Mouse (Mus musculus): ENCODE measurements around the gene St3gal3. TPM values are rescaled to one million over a fixed set of nuclear protein-coding genes. Genes with fewer than 3 reads are reported as not detected.

The St3gal3 gene
- polyA plus RNA-seq, 1 experiment from 2014 or later: 7.3 TPM

DNA sequence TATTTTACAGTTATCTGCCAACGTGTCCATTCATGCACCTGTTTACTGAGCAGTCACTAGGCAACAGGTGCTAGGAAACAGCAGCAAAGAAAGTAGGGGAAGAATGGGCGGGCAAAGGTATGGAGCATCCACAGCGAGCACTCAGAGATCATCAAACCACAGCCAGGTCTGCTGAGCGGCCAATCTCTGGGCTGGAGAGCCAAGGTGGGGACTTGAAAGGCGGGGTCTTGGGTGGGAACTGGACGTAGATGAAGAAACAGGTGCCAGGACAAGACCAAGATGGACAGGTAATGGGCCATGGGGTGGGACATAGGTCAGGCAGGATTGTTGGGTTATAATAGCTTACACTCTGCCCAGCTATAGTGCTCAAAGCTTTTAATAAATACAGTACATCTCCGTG, 109.3 kb downstream of the St3gal3 start:
- no peak overlapping the region for H3K9ac ChIP-seq (ENCODE audit: low read length)
- H3K27me3 ChIP-seq (ENCODE audit: control insufficient read depth, insufficient read depth, low read length): no peaks in the 10 kb centered on the region
- WGBS: 89% methylated on average over 7 of the region's 7 CpGs
- H3K4me2 ChIP-seq (ENCODE audit: low read depth, severe bottlenecking): no peak overlapping the region
- H3K9me3 ChIP-seq (ENCODE audit: control insufficient read depth, low read length): no peaks in the 10 kb centered on the region
- ATAC-seq (ENCODE audit: insufficient number of reproducible peaks, low FRiP score, low TSS enrichment, low read depth) (no peak), DNase-seq (ENCODE audit: low spot score) (no peak)
- H3K4me1 ChIP-seq (ENCODE audit: control insufficient read depth, insufficient read depth, low read length): no peaks in the 10 kb centered on the region
- H3K27ac ChIP-seq (replicated peaks; ENCODE audit: low read depth, low read length): no peak overlapping the region
- H3K4me3 ChIP-seq (ENCODE audit: low read depth, low read length): no peak overlapping the region
- H3K36me3 ChIP-seq (ENCODE audit: control insufficient read depth, insufficient read depth, low read length): no peaks in the 10 kb centered on the region

GRCm38 (mm10) chr4:118022811-118023210, 111.9 kb downstream of the St3gal3 start:
- Histone ChIP-seq H3K9ac (ENCODE audit: low read length) (no peak overlapping the region), H3K4me3 (ENCODE audit: low read depth, low read length) (no peak overlapping the region), H3K9me3 (ENCODE audit: control insufficient read depth, low read length) (no peaks in the 10 kb centered on the region), H3K4me1 (ENCODE audit: control insufficient read depth, insufficient read depth, low read length) (no peaks in the 10 kb centered on the region), H3K36me3 (ENCODE audit: control insufficient read depth, insufficient read depth, low read length) (no peaks in the 10 kb centered on the region), H3K27ac (replicated peaks; ENCODE audit: low read depth, low read length) (no peak overlapping the region), H3K4me2 (ENCODE audit: low read depth, severe bottlenecking) (no peak overlapping the region), H3K27me3 (ENCODE audit: control insufficient read depth, insufficient read depth, low read length) (no peaks in the 10 kb centered on the region)
- ATAC-seq (ENCODE audit: insufficient number of reproducible peaks, low FRiP score, low TSS enrichment, low read depth): no peak
- no peak for DNase-seq (ENCODE audit: low spot score)
- 91% methylated on average over 3 of the region's 3 CpGs for WGBS

GRCm38 (mm10) chr4:118022406-118022805, 112.3 kb downstream of the St3gal3 start:
- 88% methylated on average over 4 of the region's 4 CpGs for WGBS
- no peak for DNase-seq (ENCODE audit: low spot score)
- Histone ChIP-seq H3K27ac (replicated peaks; ENCODE audit: low read depth, low read length) (no peak overlapping the region), H3K4me1 (ENCODE audit: control insufficient read depth, insufficient read depth, low read length) (no peaks in the 10 kb centered on the region), H3K36me3 (ENCODE audit: control insufficient read depth, insufficient read depth, low read length) (no peaks in the 10 kb centered on the region), H3K9me3 (ENCODE audit: control insufficient read depth, low read length) (no peaks in the 10 kb centered on the region), H3K9ac (ENCODE audit: low read length) (no peak overlapping the region), H3K4me2 (ENCODE audit: low read depth, severe bottlenecking) (no peak overlapping the region), H3K4me3 (ENCODE audit: low read depth, low read length) (no peak overlapping the region), H3K27me3 (ENCODE audit: control insufficient read depth, insufficient read depth, low read length) (no peaks in the 10 kb centered on the region)
- ATAC-seq (ENCODE audit: insufficient number of reproducible peaks, low FRiP score, low TSS enrichment, low read depth): no peak

- ATAC-seq (ENCODE audit: insufficient number of reproducible peaks, low FRiP score, low TSS enrichment, low read depth) (no peak), DNase-seq (ENCODE audit: low spot score) (no peak)
- H3K9me3 ChIP-seq (ENCODE audit: control insufficient read depth, low read length): no peaks in the 10 kb centered on the region
- no peak overlapping the region for H3K27ac ChIP-seq (replicated peaks; ENCODE audit: low read depth, low read length)
- no peak overlapping the region for H3K4me2 ChIP-seq (ENCODE audit: low read depth, severe bottlenecking)
- no peaks in the 10 kb centered on the region for H3K27me3 ChIP-seq (ENCODE audit: control insufficient read depth, insufficient read depth, low read length)
- H3K4me1 ChIP-seq (ENCODE audit: control insufficient read depth, insufficient read depth, low read length): 0 out of 2 replicates have a peak, but pooled peaks cover 2% of the 10 kb centered on the region
- H3K4me3 ChIP-seq (ENCODE audit: low read depth, low read length): no peak overlapping the region
- WGBS: 90% methylated on average over 8 of the region's 8 CpGs
- no peak overlapping the region for H3K9ac ChIP-seq (ENCODE audit: low read length)
- no peaks in the 10 kb centered on the region for H3K36me3 ChIP-seq (ENCODE audit: control insufficient read depth, insufficient read depth, low read length)
Observed at GRCm38 (mm10) chr4:118019640-118020039, 115.1 kb downstream of the St3gal3 start.

GRCm38 (mm10) chr4:118019218-118019617, 115.5 kb downstream of the St3gal3 start:
- H3K36me3 ChIP-seq (ENCODE audit: control insufficient read depth, insufficient read depth, low read length): no peaks in the 10 kb centered on the region
- no peaks in the 10 kb centered on the region for H3K9me3 ChIP-seq (ENCODE audit: control insufficient read depth, low read length)
- ATAC-seq (ENCODE audit: insufficient number of reproducible peaks, low FRiP score, low TSS enrichment, low read depth): no peak
- 79% methylated on average over 5 of the region's 5 CpGs for WGBS
- H3K4me1 ChIP-seq (ENCODE audit: control insufficient read depth, insufficient read depth, low read length): 0 out of 2 replicates have a peak, but pooled peaks cover 2% of the 10 kb centered on the region
- no peaks in the 10 kb centered on the region for H3K27me3 ChIP-seq (ENCODE audit: control insufficient read depth, insufficient read depth, low read length)
- no peak for DNase-seq (ENCODE audit: low spot score)
- H3K27ac ChIP-seq (replicated peaks; ENCODE audit: low read depth, low read length): no peak overlapping the region
- H3K4me2 ChIP-seq (ENCODE audit: low read depth, severe bottlenecking): no peak overlapping the region
- H3K9ac ChIP-seq (ENCODE audit: low read length): no peak overlapping the region
- H3K4me3 ChIP-seq (ENCODE audit: low read depth, low read length): no peak overlapping the region

GRCm38 (mm10) chr4:118017021-118017805, 117.5 kb downstream of the St3gal3 start:
- Histone ChIP-seq H3K9ac (ENCODE audit: low read length) (no peak overlapping the region), H3K4me3 (ENCODE audit: low read depth, low read length) (no peak overlapping the region), H3K9me3 (ENCODE audit: control insufficient read depth, low read length) (no peaks in the 10 kb centered on the region), H3K27me3 (ENCODE audit: control insufficient read depth, insufficient read depth, low read length) (no peaks in the 10 kb centered on the region), H3K4me1 (ENCODE audit: control insufficient read depth, insufficient read depth, low read length) (0 out of 2 replicates have a peak, but pooled peaks cover 2% of the 10 kb centered on the region), H3K27ac (replicated peaks; ENCODE audit: low read depth, low read length) (peak overlapping the region; percentile 33; the same call in 1 of the 2 replicates), H3K4me2 (ENCODE audit: low read depth, severe bottlenecking) (no peak overlapping the region), H3K36me3 (ENCODE audit: control insufficient read depth, insufficient read depth, low read length) (no peaks in the 10 kb centered on the region)
- ATAC-seq (ENCODE audit: insufficient number of reproducible peaks, low FRiP score, low TSS enrichment, low read depth) (no peak), DNase-seq (ENCODE audit: low spot score) (no peak)
- WGBS: 78% methylated on average over 16 of the region's 16 CpGs

- WGBS: 90% methylated on average over 10 of the region's 10 CpGs
- H3K27me3 ChIP-seq (ENCODE audit: control insufficient read depth, insufficient read depth, low read length): no peaks in the 10 kb centered on the region
- H3K27ac ChIP-seq (replicated peaks; ENCODE audit: low read depth, low read length): no peak overlapping the region
- no peak overlapping the region for H3K4me2 ChIP-seq (ENCODE audit: low read depth, severe bottlenecking)
- no peaks in the 10 kb centered on the region for H3K9me3 ChIP-seq (ENCODE audit: control insufficient read depth, low read length)
- no peak overlapping the region for H3K4me3 ChIP-seq (ENCODE audit: low read depth, low read length)
- 0 out of 2 replicates have a peak, but pooled peaks cover 2% of the 10 kb centered on the region for H3K4me1 ChIP-seq (ENCODE audit: control insufficient read depth, insufficient read depth, low read length)
- H3K9ac ChIP-seq (ENCODE audit: low read length): no peak overlapping the region
- no peaks in the 10 kb centered on the region for H3K36me3 ChIP-seq (ENCODE audit: control insufficient read depth, insufficient read depth, low read length)
- no peak for ATAC-seq (ENCODE audit: insufficient number of reproducible peaks, low FRiP score, low TSS enrichment, low read depth)
- no peak for DNase-seq (ENCODE audit: low spot score)
Observed at GRCm38 (mm10) chr4:118016323-118016911, 118.3 kb downstream of the St3gal3 start.

DNA sequence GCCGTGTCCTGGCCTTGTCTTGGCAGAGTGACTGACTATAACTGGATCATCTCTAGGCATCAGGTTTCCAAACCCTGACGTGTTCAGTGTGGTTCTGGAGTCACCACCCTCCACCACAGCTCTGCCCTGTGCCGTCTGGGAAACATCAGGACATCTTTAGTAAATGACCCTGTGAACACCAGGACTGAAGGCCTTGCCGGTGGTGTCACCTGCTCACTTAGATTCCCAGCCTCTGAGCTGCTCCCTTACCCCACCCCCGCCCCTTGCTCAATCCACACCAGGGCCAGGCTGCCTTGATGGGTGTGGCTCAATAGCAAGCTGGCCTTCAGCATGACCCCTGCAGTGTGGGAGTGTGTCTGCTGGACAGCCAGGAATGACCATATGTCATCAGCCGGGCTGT, 119.1 kb downstream of the St3gal3 start:
- no peak for ATAC-seq (ENCODE audit: insufficient number of reproducible peaks, low FRiP score, low TSS enrichment, low read depth)
- no peak for DNase-seq (ENCODE audit: low spot score)
- H3K27ac ChIP-seq (replicated peaks; ENCODE audit: low read depth, low read length): no peak overlapping the region
- H3K4me1 ChIP-seq (ENCODE audit: control insufficient read depth, insufficient read depth, low read length): 0 out of 2 replicates have a peak, but pooled peaks cover 2% of the 10 kb centered on the region
- H3K4me2 ChIP-seq (ENCODE audit: low read depth, severe bottlenecking): no peak overlapping the region
- no peaks in the 10 kb centered on the region for H3K9me3 ChIP-seq (ENCODE audit: control insufficient read depth, low read length)
- no peak overlapping the region for H3K4me3 ChIP-seq (ENCODE audit: low read depth, low read length)
- WGBS: 30% methylated on average over 6 of the region's 6 CpGs
- H3K9ac ChIP-seq (ENCODE audit: low read length): no peak overlapping the region
- no peaks in the 10 kb centered on the region for H3K27me3 ChIP-seq (ENCODE audit: control insufficient read depth, insufficient read depth, low read length)
- H3K36me3 ChIP-seq (ENCODE audit: control insufficient read depth, insufficient read depth, low read length): no peaks in the 10 kb centered on the region
